Mouse (Mus musculus): ENCODE results near the gene Nek5. TPM values are rescaled to one million over a fixed set of nuclear protein-coding genes. Genes with fewer than 3 reads are reported as not detected.
"Not testable (repeated sequence)": the region's sequence is repeated elsewhere in the genome, so short reads cannot be mapped to it uniquely, and the experiment has no call there.

Nek5 gene
- not detected for total RNA-seq (2021)
- long read RNA-seq, experiment 1: 0 reads
- long read RNA-seq, experiment 2, partial matches to known transcripts: 0 of 1 reads
- long read RNA-seq, experiment 2, other reads (novel, unspliced or antisense): 0 of 1 reads

DNA sequence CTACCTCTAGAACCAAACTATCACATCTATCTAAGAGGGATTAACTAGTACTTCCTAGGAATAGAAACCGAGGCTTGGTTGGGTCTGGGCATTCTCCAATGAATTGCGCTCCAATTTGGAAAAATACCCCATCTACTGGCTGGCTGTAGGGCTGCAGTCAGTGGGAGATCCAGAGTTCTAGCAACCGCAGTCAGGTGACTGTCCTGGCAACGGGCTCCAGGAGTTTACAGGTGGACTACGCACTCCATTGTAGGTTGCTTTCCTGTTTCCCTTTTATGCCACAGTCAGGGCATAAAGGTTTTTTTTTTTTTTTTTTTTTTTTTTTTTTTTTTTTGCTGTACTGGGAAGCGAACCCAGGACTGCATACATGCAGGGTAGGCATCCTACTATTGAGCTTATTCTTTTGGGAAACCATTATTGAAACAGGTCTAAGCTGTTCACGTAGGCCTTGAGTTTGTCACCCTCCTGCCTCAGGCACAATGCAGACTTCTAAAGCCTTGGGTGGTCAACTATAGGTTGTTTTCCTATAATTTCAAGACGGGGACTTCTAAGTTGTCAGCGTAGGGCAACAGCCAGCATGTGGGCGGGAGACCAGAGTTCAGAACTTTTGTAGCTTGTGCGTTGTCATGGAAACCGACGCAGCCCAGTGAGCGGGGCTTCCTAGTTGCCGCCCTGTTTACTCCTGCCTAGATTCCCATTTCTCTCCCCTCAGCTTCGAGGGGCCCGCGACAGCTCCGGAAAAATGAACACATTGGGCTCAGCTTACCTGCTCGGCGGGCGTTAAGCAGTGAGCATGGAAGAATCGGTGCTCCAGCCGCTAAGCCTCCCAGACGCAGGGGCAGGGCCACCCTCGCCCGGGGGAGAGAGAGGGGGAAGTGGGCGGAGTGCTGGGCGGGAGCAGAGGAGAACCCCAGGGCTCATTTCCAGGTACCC lies at the start of gene Nek5:
Gene Nek5 (minus strand): TSS at position 834 of the 933 bp plus-strand sequence.
- DNase-seq (ENCODE audit: low spot score in 2 of 2): peak in 1 of 2 experiments; percentile 13

DNA sequence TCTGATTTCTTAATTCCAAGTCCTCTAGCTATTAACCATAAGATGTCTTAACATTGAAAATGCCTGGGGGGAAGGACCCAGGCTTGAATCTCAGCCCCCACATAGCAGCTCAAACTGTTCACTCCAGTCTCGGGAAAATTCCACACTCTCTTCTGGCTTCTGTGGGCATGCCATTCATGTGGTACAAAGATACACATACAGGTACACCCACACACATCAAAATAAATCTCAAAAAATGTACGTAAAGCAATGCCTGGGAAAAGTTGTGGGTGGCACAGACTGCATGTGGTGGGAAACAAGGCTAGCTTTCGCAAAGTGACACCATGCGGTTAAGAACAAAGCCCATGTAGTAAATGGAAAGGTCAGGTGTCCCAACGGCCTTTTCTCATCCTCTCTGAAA lies 44.3 kb upstream of the Nek5 start:
- no peak for DNase-seq (ENCODE audit: low spot score in 2 of 2)

DNA sequence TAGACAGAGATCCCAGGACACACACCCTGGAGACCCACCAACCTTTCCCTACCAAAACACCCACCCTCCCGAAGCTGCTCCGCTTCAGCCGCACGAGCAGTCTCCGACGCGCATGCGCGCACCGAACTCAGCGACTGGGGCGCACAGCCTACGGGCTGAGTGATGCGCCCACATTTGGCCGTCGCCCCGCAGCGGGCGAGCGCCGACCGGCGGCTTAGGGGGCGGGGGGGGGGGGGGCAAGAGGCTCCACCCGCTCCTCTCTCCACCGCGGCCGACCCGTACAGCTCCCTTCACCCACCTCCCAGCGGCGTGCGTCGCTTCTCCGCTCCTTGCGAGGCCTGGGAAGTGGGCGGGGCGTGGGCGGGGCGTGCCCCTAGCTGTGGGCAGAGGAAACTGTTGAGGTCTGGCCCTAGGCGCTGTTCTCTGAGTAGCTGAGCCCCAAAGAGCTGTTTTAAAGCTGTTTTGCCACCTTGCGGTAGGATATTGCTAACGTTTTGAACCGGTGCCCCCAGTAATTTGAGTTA lies 41.3 kb upstream of the Nek5 start, which contains the start of gene Nek3:
Gene Nek3 (minus strand): TSS at position 356 of the 524 bp plus-strand sequence.
- peak; percentile 73 to 90 for DNase-seq (ENCODE audit: low spot score in 2 of 2)

DNA sequence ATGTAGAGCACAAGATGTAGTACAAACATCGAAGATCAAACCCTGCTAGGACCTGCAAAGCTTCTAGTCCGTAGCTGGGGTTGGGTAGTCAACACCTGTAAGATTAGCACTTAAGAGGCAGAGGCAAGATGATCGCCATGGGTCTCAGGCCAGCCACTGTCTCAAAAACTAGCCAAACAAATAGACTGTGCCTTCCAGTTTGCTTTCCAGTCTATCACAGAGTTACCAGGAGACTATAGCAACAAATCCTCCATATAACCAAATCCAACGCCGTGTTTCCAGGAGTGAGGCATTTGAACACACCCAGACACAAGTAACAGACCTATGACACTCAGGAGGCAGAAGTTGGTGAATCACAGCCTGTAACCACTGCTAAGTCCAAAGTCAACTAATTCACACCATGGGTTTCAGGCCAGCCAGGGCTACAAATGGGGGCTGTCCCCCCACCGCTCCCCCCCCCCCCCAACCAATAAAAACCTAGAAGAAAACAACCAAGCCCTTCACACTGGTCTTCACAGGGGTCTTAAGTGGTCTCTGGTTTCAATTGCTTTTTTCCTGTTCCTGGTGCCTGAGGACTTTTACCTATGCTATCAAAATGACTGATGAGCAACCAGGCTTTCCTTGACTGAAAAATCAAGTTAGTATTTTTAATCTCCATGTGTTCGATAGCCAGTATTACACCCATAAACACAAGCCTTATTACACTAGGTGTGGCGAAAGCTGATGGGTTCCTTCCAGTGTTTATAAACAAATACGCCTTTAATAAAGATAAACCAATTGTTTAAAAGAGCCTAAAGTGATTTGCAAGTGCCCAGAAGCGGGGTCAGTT lies 40.6 kb upstream of the Nek5 start:
- no peak for DNase-seq (ENCODE audit: low spot score in 2 of 2)

DNA sequence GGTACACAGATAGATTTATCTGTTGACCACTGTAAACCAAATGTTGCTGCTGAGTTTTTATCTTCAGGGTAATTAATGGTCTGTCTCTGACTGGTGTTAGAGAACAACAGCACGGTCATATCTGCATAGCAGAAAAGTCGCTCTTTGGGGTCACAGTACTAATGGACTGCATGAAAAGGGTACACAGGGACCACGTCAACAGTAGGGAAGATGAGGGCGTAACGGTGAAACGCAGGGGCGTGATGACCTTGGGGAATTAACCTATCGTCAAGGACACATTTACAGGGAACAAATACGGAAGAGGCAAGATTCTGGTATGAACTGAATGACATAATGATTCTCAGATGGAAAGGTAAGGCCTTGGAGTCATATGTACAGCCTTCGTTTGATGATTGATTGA lies 39.6 kb upstream of the Nek5 start:
- DNase-seq (ENCODE audit: low spot score in 2 of 2): no peak

- no peak for DNase-seq (ENCODE audit: low spot score in 2 of 2)
Observed at GRCm38 (mm10) chr8:22162206-22162605, 37.4 kb upstream of the Nek5 start.

DNA sequence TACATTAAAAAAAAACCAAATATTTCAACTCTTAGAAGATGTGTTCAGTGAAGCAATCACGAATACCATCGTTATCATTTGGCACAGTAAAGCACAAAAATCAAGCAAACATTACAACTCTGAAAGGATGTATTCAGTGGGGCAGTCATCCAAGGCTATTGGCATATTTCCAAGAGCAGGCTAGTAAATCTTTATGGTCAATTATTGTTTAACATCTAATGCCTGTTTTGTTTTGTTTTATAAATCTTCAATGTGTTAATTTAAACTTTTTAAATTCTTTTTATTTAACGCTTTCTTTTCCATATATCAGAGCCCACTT lies 25.5 kb upstream of the Nek5 start:
- DNase-seq (ENCODE audit: low spot score in 2 of 2): no peak

DNA sequence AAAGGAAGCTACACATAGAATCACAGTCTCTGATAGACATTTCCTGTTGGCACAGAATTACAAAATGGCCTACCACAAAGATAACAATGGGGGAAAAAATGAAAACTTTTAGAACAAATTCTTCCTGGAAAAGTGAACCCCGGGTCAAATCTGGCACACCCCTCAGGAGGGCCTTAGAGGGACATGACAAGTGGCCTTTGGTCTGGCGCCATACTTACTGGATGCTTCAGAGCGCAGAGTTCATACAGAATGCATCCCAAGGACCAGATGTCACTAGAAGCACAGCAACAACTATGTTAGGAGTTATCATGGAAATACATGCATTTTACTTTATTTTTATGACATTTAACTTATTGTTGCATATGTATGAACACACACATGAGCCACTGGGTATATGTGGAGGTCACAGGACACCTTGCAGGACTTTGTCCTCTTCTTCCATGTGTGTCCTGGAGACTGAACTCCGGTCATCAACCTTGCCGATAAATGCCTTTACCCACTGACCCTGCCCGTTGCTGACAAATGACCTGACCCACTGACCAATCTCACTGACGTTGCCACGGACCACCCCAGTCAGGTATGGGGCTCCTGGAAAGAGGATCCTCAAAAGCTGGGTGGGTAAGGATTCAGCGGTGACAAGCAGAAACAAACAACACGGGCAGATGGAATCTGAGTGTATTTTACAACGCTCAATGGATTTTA lies 24.9 kb upstream of the Nek5 start:
- no peak for DNase-seq (ENCODE audit: low spot score in 2 of 2)

GRCm38 (mm10) chr8:22148367-22148740 lies 23.5 kb upstream of the Nek5 start:
- no peak for DNase-seq (ENCODE audit: low spot score in 2 of 2)

DNA sequence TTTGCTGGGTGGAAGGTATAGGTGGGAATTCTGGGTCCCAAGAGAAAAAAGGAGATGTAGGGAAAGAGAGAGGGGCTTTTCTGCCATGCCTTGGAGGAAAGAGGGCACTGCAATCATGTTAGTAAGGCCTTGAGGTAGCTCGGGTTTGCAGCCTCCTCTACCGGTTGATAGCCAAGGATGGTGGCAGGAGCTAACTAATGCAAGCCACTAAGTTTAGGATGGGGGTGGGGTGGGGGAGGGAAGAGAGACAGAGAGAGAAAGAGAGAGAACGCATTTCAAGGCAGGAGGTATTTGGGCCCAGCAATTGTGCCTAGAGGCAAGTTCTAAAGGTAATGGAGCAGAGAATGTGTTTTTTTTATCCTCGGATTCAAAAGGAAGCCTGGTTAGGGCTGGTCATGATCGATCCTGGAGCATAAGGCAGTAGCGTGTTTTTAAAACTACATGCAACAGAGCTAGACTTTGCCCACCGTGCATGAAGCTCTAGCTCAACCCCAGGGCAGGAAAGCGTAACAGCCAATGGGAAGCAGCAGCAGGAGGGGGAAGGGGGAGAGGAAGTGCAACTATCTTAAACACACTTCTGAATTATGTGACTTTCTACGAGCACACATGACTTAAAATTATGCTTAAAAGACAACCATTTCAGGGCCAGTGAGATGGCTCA lies 23.0 kb upstream of the Nek5 start:
- no peak for DNase-seq (ENCODE audit: low spot score in 2 of 2)

DNA sequence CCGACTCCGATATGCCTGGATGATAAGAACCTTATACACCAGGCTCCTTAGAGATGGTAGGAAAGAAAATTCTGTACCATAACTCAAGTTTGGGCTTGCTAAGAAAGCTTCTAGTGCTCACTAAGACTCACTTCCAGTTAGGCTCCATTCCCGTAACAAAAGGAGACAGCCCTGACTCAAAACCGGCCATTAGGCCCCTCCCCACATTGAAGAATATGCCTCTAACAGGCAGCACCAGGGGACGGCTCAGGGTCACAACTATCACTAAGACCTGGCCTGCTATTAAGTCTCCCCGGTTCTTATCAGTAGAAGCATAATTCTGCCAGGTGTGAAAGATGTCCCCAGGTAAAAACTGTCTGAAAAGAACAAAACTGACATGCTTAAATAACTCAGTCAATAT lies 21.0 kb upstream of the Nek5 start:
- no peak for DNase-seq (ENCODE audit: low spot score in 2 of 2)

DNA sequence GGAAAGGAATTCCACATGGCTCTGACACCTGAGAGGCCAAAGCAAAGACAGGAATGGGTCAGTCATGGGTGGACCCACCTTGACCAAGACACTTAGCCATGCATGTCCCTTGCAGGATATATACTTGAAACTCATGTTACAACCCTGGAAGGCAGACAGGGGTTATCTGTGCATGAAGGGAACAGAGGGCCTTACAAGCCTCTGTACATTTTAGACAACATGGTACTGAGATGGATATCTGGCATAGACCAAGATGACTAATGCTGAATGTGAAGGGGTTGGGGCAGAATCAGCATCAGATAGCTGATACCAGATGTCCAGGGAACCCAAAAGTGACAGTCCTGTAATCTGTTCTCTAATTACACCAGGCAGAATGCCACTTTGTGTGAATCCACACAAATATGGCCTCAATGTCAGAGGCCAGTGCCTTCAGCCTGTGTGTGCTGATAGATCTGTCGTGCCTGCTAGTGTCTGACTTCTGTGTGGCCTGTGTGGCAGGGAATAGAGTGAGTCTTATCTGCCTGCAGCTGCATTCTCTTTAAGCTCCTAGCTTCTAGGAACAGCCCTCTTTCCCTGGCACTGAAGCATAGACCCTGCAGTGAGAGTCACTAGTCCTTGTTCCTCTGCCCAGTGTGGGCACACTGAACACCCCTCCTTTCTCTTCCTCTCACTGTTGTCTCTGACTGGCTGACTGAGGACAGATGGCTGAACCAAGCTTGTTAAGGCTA lies 19.1 kb upstream of the Nek5 start:
- no peak for DNase-seq (ENCODE audit: low spot score in 2 of 2)

DNA sequence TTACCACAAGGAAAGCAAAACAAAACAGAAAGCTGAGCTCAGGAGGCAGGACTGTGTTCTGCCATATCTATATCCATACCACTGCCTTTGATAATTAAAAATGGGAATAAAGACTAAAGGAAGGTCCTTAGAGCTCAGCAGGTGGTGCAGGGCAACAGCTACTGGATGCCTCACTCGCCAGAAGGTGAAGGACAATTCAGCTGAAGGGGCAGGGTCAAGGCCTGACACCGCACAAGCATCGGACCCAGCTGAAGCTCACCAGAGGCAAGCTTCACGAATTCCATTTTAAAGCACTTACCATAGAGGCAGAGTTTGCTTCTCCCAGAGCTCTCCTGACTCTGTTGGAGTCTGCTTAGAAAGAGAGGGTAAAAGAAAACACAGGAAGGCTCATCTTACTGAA lies 17.7 kb upstream of the Nek5 start:
- DNase-seq (ENCODE audit: low spot score in 2 of 2): no peak

GRCm38 (mm10) chr8:22141836-22142385 lies 17.1 kb upstream of the Nek5 start:
- no peak for DNase-seq (ENCODE audit: low spot score in 2 of 2)

- DNase-seq (ENCODE audit: low spot score in 2 of 2): not testable (repeated sequence)
Observed at GRCm38 (mm10) chr8:22136462-22136861, 11.6 kb upstream of the Nek5 start.

GRCm38 (mm10) chr8:22134750-22135135 lies 9.9 kb upstream of the Nek5 start:
- DNase-seq (ENCODE audit: low spot score in 2 of 2): no peak

DNA sequence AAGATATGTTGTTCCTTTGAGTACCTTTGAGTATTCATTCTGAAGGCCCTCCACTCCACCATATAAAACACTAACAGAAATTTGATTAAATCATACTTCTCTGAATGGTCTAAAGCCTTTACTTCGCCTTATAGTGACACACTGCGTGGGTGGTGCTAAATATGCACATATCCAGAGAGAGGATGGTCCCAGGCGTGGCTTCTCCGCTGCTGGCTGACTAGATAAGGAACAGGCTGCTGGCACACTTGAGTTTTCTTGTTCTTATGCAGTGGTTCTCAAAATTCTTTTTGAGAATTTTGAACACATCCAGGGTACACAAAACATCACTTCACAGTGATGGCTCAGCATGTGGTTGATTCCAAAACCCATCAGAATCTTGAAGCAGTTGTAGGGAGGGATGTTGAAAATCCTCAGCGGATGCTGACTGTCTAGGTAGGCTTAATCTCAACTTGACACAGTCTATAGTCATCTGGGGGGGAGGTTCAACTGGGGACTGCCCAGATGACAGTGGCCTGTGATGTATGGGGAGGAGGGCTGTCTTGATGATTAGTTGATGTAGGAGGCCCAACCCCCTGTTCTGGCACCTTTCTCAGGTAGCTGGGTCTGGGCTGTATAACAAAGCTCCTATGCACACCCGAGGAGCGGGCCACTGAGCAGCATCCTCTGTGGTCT lies 9.4 kb upstream of the Nek5 start:
- DNase-seq (ENCODE audit: low spot score in 2 of 2): no peak

- DNase-seq (ENCODE audit: low spot score in 2 of 2): no peak
Observed at GRCm38 (mm10) chr8:22132062-22132461, 7.2 kb upstream of the Nek5 start.

DNA sequence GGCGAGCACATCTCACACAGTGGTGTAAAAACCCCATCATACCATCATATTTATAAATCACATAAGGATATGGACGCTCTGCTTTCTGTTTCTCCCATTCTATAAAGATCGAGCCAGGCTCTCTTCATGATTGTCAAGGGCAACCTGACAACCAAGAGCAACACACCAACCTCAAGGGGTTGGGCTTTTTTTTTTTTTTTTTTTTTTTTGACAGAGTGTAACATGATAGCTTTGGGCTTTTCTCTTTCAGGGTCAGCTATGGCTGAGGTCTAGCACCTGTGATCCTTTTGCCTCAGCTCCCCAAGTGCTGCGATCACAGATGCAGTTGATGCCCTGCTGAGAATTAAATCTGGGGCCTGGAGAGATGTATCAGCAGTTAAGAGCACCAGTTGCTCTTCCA lies 17.8 kb downstream of the Nek5 start:
- no peak for DNase-seq (ENCODE audit: low spot score in 2 of 2)
